Mouse (Mus musculus) embryonic fibroblast, embryonic 13.5 days (primary cell): ENCODE measurements around the gene Plekhg2.

ENCODE experiments used
- CTCF ChIP-seq: IDR thresholded peaks from 2 replicates; pipeline ENCODE4 v1.5.1; 2011; ENCODE audit warnings: mild to moderate bottlenecking, control low read depth, low read length, moderate library complexity, borderline replicate concordance; ENCODE audit not compliant: insufficient read depth
- POLR2A ChIP-seq: IDR thresholded peaks from 2 replicates; pipeline ENCODE4 v1.6.1; 2011; ENCODE audit warnings: low read depth, mild to moderate bottlenecking, control low read depth, low read length, moderate library complexity

DNA sequence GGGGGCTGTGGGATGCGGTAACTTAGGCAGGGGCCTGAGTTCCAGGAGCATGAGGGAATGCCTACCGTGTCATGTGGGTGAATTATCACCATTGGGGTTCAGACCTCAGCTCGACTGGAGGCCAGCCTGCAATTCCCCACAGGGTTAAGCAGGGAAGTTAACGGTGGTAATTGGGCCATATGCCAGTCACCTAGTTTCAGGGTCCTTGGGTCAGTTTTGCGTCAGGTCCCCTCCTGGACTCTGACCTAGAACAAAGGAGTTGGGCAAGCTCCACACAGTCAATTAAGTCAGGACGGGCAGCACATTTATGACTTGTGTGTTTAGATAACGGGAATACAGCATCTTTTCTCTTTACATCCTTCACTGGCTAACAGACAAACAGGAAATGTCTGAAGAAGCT, 31.0 kb downstream of the Plekhg2 start:
- TF ChIP-seq CTCF (no peak), POLR2A (no peak)
